Mouse (Mus musculus): ENCODE results near the gene Lcmt1.

The Lcmt1 gene

GRCm38 (mm10) chr7:123336322-123336721 lies 33.3 kb upstream of the Lcmt1 start:
- peaks cover 74% of the 10 kb centered on the region for H3K4me1 ChIP-seq (replicated peaks; ENCODE audit: low read depth, low read length)
- TF ChIP-seq NANOG (IDR thresholded peaks at IDR 0.05; ENCODE audit: borderline replicate concordance, low read length) (no peak; the same call in 1 of the 2 replicates), POU5F1 (IDR thresholded peaks at IDR 0.05; ENCODE audit: borderline replicate concordance, low read length) (no peak), CTCF (conservative IDR thresholded peaks at IDR 0.05; ENCODE audit: low read length) (no peak)
- no peaks in the 10 kb centered on the region for H3K27me3 ChIP-seq (ENCODE audit: insufficient read depth, low read length)
- peak overlapping the region; percentile 32; the same call in 1 of the 2 replicates for H3K4me3 ChIP-seq (replicated peaks; ENCODE audit: low read length)
- peaks cover 16% of the 10 kb centered on the region; the same call in 1 of the 2 replicates for H3K36me3 ChIP-seq (ENCODE audit: insufficient read depth, low read length)
- no peaks in the 10 kb centered on the region for H3K9me3 ChIP-seq (ENCODE audit: low read length)

DNA sequence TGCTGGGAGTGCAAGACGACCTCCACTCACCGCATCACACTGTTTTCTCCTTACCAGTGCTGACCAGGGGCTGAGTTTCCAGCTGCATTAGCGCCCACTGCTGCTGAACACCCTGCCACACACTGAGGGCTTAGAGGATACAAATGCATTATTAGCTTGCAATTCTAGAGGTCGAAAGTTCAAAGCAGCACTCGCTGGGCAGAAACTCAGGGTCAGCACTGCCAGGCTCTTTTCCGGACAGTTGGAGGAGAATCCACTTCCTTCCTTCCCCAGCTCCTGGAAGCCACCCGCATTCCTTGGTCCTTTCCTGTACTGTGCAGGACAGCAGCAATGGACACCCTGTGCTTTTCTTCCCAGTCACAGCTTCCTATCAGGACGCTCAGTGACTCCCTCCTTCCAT lies 31.2 kb upstream of the Lcmt1 start:
- Histone ChIP-seq H3K9me3 (ENCODE audit: low read length) (no peaks in the 10 kb centered on the region), H3K4me3 (replicated peaks; ENCODE audit: low read length) (0 out of 2 replicates have a peak overlapping the region, but pooled peaks have one; percentile 4), H3K36me3 (ENCODE audit: insufficient read depth, low read length) (peaks cover 4% of the 10 kb centered on the region; the same call in 1 of the 2 replicates), H3K27me3 (ENCODE audit: insufficient read depth, low read length) (no peaks in the 10 kb centered on the region), H3K4me1 (replicated peaks; ENCODE audit: low read depth, low read length) (peaks cover 88% of the 10 kb centered on the region)
- TF ChIP-seq POU5F1 (IDR thresholded peaks at IDR 0.05; ENCODE audit: borderline replicate concordance, low read length) = no peak
- no peak for TF ChIP-seq CTCF (conservative IDR thresholded peaks at IDR 0.05; ENCODE audit: low read length)
- no peak for TF ChIP-seq NANOG (IDR thresholded peaks at IDR 0.05; ENCODE audit: borderline replicate concordance, low read length)

- Histone ChIP-seq H3K36me3 (ENCODE audit: insufficient read depth, low read length) (peaks cover 5% of the 10 kb centered on the region), H3K27me3 (ENCODE audit: insufficient read depth, low read length) (no peaks in the 10 kb centered on the region), H3K4me3 (replicated peaks; ENCODE audit: low read length) (no peak overlapping the region), H3K9me3 (ENCODE audit: low read length) (peaks cover 18% of the 10 kb centered on the region), H3K4me1 (replicated peaks; ENCODE audit: low read depth, low read length) (peaks cover 67% of the 10 kb centered on the region)
- TF ChIP-seq NANOG (IDR thresholded peaks at IDR 0.05; ENCODE audit: borderline replicate concordance, low read length) = no peak
- TF ChIP-seq POU5F1 (IDR thresholded peaks at IDR 0.05; ENCODE audit: borderline replicate concordance, low read length) = no peak
- TF ChIP-seq CTCF (conservative IDR thresholded peaks at IDR 0.05; ENCODE audit: low read length) = no peak
Measured at GRCm38 (mm10) chr7:123341896-123342295, 27.7 kb upstream of the Lcmt1 start.

- Histone ChIP-seq H3K9me3 (ENCODE audit: low read length) (peaks cover 18% of the 10 kb centered on the region), H3K4me3 (replicated peaks; ENCODE audit: low read length) (no peak overlapping the region), H3K36me3 (ENCODE audit: insufficient read depth, low read length) (peaks cover 14% of the 10 kb centered on the region), H3K27me3 (ENCODE audit: insufficient read depth, low read length) (no peaks in the 10 kb centered on the region), H3K4me1 (replicated peaks; ENCODE audit: low read depth, low read length) (peaks cover 56% of the 10 kb centered on the region)
- TF ChIP-seq POU5F1 (IDR thresholded peaks at IDR 0.05; ENCODE audit: borderline replicate concordance, low read length) = no peak
- TF ChIP-seq NANOG (IDR thresholded peaks at IDR 0.05; ENCODE audit: borderline replicate concordance, low read length) = no peak
- TF ChIP-seq CTCF (conservative IDR thresholded peaks at IDR 0.05; ENCODE audit: low read length) = no peak
Measured at GRCm38 (mm10) chr7:123344079-123344780, 25.4 kb upstream of the Lcmt1 start.

DNA sequence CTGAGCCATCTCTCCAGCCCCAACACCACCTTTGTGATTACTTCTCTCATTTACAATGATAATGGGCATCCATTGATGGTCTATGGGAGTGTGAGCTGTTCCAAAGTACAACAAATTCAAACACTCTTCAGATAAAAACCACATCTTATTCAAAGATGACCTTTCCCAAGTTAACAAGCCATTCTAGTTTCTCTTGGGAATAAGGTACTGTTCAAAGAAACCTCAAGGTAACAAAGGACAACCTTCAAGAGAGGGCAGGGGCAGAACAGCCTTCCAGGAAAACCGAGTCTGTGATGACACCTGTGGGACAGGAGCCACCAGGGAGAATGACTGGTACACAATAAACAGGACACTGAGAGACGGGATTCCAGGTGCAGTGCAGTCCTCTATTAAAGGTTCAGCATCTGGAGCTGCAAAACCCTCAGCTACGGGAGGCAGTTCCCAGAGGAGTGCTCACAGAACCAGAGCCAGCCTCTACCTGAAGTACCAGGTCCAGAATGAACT lies 24.5 kb upstream of the Lcmt1 start:
- no peaks in the 10 kb centered on the region for H3K27me3 ChIP-seq (ENCODE audit: insufficient read depth, low read length)
- peaks cover 61% of the 10 kb centered on the region for H3K4me1 ChIP-seq (replicated peaks; ENCODE audit: low read depth, low read length)

GRCm38 (mm10) chr7:123346631-123347290 lies 22.8 kb upstream of the Lcmt1 start:
- Histone ChIP-seq H3K27me3 (ENCODE audit: insufficient read depth, low read length) (no peaks in the 10 kb centered on the region), H3K4me1 (replicated peaks; ENCODE audit: low read depth, low read length) (peaks cover 55% of the 10 kb centered on the region), H3K4me3 (replicated peaks; ENCODE audit: low read length) (no peak overlapping the region), H3K9me3 (ENCODE audit: low read length) (peaks cover 18% of the 10 kb centered on the region), H3K36me3 (ENCODE audit: insufficient read depth, low read length) (peaks cover 18% of the 10 kb centered on the region)
- no peak for TF ChIP-seq CTCF (conservative IDR thresholded peaks at IDR 0.05; ENCODE audit: low read length)
- TF ChIP-seq POU5F1 (IDR thresholded peaks at IDR 0.05; ENCODE audit: borderline replicate concordance, low read length) = no peak
- no peak for TF ChIP-seq NANOG (IDR thresholded peaks at IDR 0.05; ENCODE audit: borderline replicate concordance, low read length)

More for the DNA sequence above, 24.5 kb upstream of the Lcmt1 start:
- peaks cover 18% of the 10 kb centered on the region for H3K9me3 ChIP-seq (ENCODE audit: low read length)
- H3K36me3 ChIP-seq (ENCODE audit: insufficient read depth, low read length) = peaks cover 14% of the 10 kb centered on the region
- TF ChIP-seq POU5F1 (IDR thresholded peaks at IDR 0.05; ENCODE audit: borderline replicate concordance, low read length) (no peak), NANOG (IDR thresholded peaks at IDR 0.05; ENCODE audit: borderline replicate concordance, low read length) (peak; percentile 80), CTCF (conservative IDR thresholded peaks at IDR 0.05; ENCODE audit: low read length) (no peak)
- H3K4me3 ChIP-seq (replicated peaks; ENCODE audit: low read length) = no peak overlapping the region

DNA sequence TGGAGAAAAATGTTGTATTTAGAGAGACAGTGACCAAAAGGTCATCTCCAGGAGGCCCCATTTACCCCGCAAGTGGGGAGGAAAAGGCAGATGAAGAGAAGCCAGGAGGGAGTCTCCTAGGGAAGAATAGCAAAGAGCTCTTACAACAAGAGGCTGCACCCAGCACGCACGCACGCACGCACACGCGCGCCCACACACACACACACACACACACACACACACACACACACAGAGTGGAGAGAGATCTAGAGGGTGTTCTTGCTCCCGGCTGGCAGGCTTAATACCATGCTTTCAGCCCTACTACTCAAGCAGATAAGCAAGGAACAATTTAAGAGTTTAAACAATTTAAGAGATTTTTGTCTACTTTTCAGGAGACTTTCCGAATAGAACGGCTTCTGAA lies 19.8 kb upstream of the Lcmt1 start:
- Histone ChIP-seq H3K36me3 (ENCODE audit: insufficient read depth, low read length) (peaks cover 13% of the 10 kb centered on the region), H3K9me3 (ENCODE audit: low read length) (peaks cover 18% of the 10 kb centered on the region), H3K4me3 (replicated peaks; ENCODE audit: low read length) (no peak overlapping the region), H3K27me3 (ENCODE audit: insufficient read depth, low read length) (no peaks in the 10 kb centered on the region), H3K4me1 (replicated peaks; ENCODE audit: low read depth, low read length) (peaks cover 43% of the 10 kb centered on the region)
- TF ChIP-seq CTCF (conservative IDR thresholded peaks at IDR 0.05; ENCODE audit: low read length) (no peak), POU5F1 (IDR thresholded peaks at IDR 0.05; ENCODE audit: borderline replicate concordance, low read length) (no peak), NANOG (IDR thresholded peaks at IDR 0.05; ENCODE audit: borderline replicate concordance, low read length) (no peak)

GRCm38 (mm10) chr7:123350243-123350642 lies 19.3 kb upstream of the Lcmt1 start:
- TF ChIP-seq NANOG (IDR thresholded peaks at IDR 0.05; ENCODE audit: borderline replicate concordance, low read length) (no peak), POU5F1 (IDR thresholded peaks at IDR 0.05; ENCODE audit: borderline replicate concordance, low read length) (no peak), CTCF (conservative IDR thresholded peaks at IDR 0.05; ENCODE audit: low read length) (no peak)
- H3K27me3 ChIP-seq (ENCODE audit: insufficient read depth, low read length) = no peaks in the 10 kb centered on the region
- peaks cover 13% of the 10 kb centered on the region for H3K9me3 ChIP-seq (ENCODE audit: low read length)
- H3K4me1 ChIP-seq (replicated peaks; ENCODE audit: low read depth, low read length) = peaks cover 43% of the 10 kb centered on the region
- H3K36me3 ChIP-seq (ENCODE audit: insufficient read depth, low read length) = peaks cover 13% of the 10 kb centered on the region
- no peak overlapping the region for H3K4me3 ChIP-seq (replicated peaks; ENCODE audit: low read length)
